Mouse (Mus musculus) MEL (cell line): ENCODE data around the gene Lamb3. TPM values are rescaled to one million over a fixed set of nuclear protein-coding genes. Genes with fewer than 3 reads are reported as not detected.

Source experiments
- DNase-seq: peaks from one replicate; pipeline ENCODE4 v3.0.0; 2011; ENCODE audit warnings: low read depth, low spot score
- H3K27ac ChIP-seq: 2 replicates; pipeline ENCODE4 v1.5.1; 2012; ENCODE audit warnings: low read depth, mild to moderate bottlenecking, control low read depth, low read length, moderate library complexity; ENCODE audit not compliant: control insufficient read depth
- H3K27me3 ChIP-seq, 2 experiments: fragments of 150-350 bp in 1 of 2; sonication (generic) in 1 of 2; 2 replicates each; pipeline ENCODE4 v1.6.1; 2012; ENCODE audit warnings: low read length in 2 of 2, mild to moderate bottlenecking in 2 of 2, improper control_type of control experiment in 1 of 2, moderate library complexity in 1 of 2; ENCODE audit not compliant: insufficient read depth in 2 of 2, control insufficient read depth in 1 of 2
- H3K36me3 ChIP-seq, 2 experiments: 2 replicates each; pipeline ENCODE4 v1.6.1; 2012 to 2014; ENCODE audit warnings: low read length in 2 of 2, improper control_type of control experiment in 1 of 2, inconsistent platforms in 1 of 2, mild to moderate bottlenecking in 1 of 2; ENCODE audit not compliant: insufficient read depth in 2 of 2, control insufficient read depth in 1 of 2
- H3K4me1 ChIP-seq, 2 experiments: fragments of 150-350 bp in 1 of 2; sonication (generic) in 1 of 2; 2 replicates each; pipeline ENCODE4 v1.6.1; 2012; ENCODE audit warnings: low read length in 2 of 2, improper control_type of control experiment in 1 of 2, mild to moderate bottlenecking in 1 of 2; ENCODE audit not compliant: insufficient read depth in 2 of 2, control insufficient read depth in 1 of 2
- H3K4me3 ChIP-seq, 2 experiments: fragments of 150-350 bp in 1 of 2; sonication (generic) in 1 of 2; 2 replicates each; pipeline ENCODE4 v1.5.1; 2012; ENCODE audit warnings: low read depth in 2 of 2, low read length in 2 of 2, mild to moderate bottlenecking in 2 of 2, moderate library complexity in 2 of 2, control low read depth in 1 of 2, improper control_type of control experiment in 1 of 2; ENCODE audit not compliant: control insufficient read depth in 1 of 2, insufficient read depth in 1 of 2
- H3K79me2 ChIP-seq: 2 replicates; pipeline ENCODE4 v1.6.1; 2012; ENCODE audit warnings: mild to moderate bottlenecking, low read length, moderate library complexity; ENCODE audit not compliant: control insufficient read depth, poor library complexity, insufficient read depth
- H3K9ac ChIP-seq: 2 replicates; pipeline ENCODE4 v1.6.1; 2012; ENCODE audit warnings: low read depth, mild to moderate bottlenecking, control low read depth, low read length, moderate library complexity; ENCODE audit not compliant: control insufficient read depth, poor library complexity, severe bottlenecking
- H3K9me3 ChIP-seq: fragments of 150-350 bp; sonication (generic); replicated peaks from 2 replicates; pipeline ENCODE4 v1.6.1; 2012; ENCODE audit warnings: mild to moderate bottlenecking, low read length, improper control_type of control experiment, moderate library complexity; ENCODE audit not compliant: insufficient read depth
- CHD1 ChIP-seq: IDR thresholded peaks from 2 replicates; pipeline ENCODE4 v1.6.1; 2012; ENCODE audit warnings: low read depth, mild to moderate bottlenecking, inconsistent platforms, low read length, improper control_type of control experiment
- CHD2 ChIP-seq: IDR thresholded peaks from 2 replicates; pipeline ENCODE4 v1.6.1; 2011; ENCODE audit warnings: low read length, improper control_type of control experiment
- CTCF ChIP-seq, 3 experiments: IDR thresholded peaks in 2 of 3; conservative IDR thresholded peaks in 1 of 3; 2 replicates each; pipeline ENCODE4 v1.5.1; 2011 to 2012; ENCODE audit warnings: low read length in 3 of 3, low read depth in 2 of 3, mild to moderate bottlenecking in 2 of 3, improper control_type of control experiment in 1 of 3, inconsistent platforms in 1 of 3, mixed read lengths in 1 of 3, moderate library complexity in 1 of 3; ENCODE audit not compliant: control insufficient read depth in 1 of 3, insufficient read depth in 1 of 3, poor library complexity in 1 of 3, severe bottlenecking in 1 of 3
- EP300 ChIP-seq, 2 experiments: IDR thresholded peaks; 2 replicates each; pipeline ENCODE4 v1.6.1; 2011; ENCODE audit warnings: improper control_type of control experiment in 2 of 2, low read length in 2 of 2, low read depth in 1 of 2, mild to moderate bottlenecking in 1 of 2
- HCFC1 ChIP-seq: IDR thresholded peaks from 2 replicates; pipeline ENCODE4 v1.6.1; 2012; ENCODE audit warnings: low read depth, mild to moderate bottlenecking, inconsistent platforms, low read length, improper control_type of control experiment, moderate library complexity
- MAZ ChIP-seq: IDR thresholded peaks from 2 replicates; pipeline ENCODE4 v1.6.1; 2012; ENCODE audit warnings: low read depth, mild to moderate bottlenecking, inconsistent platforms, low read length, improper control_type of control experiment
- MXI1 ChIP-seq: IDR thresholded peaks from 2 replicates; pipeline ENCODE4 v1.6.1; 2011; ENCODE audit warnings: mild to moderate bottlenecking, low read depth, low read length, improper control_type of control experiment
- MYB ChIP-seq: IDR thresholded peaks from 2 replicates; pipeline ENCODE4 v1.6.1; 2011; ENCODE audit warnings: mild to moderate bottlenecking, low read depth, low read length, improper control_type of control experiment
- MYC ChIP-seq: IDR thresholded peaks from 2 replicates; pipeline ENCODE4 v1.6.1; 2011; ENCODE audit warnings: low read depth, mild to moderate bottlenecking, low read length, improper control_type of control experiment, moderate library complexity
- NELFE ChIP-seq: IDR thresholded peaks from 2 replicates; pipeline ENCODE4 v1.6.1; 2011; ENCODE audit warnings: low read depth, low read length, improper control_type of control experiment
- NRF1 ChIP-seq: IDR thresholded peaks from 2 replicates; pipeline ENCODE4 v1.6.1; 2014; ENCODE audit warnings: low read depth, mild to moderate bottlenecking, inconsistent platforms, low read length, improper control_type of control experiment, moderate library complexity; ENCODE audit not compliant: poor library complexity, insufficient read depth, severe bottlenecking
- POLR2AphosphoS2 ChIP-seq: IDR thresholded peaks from 2 replicates; pipeline ENCODE4 v1.6.1; 2011; ENCODE audit warnings: low read length, improper control_type of control experiment
- POLR2AphosphoS5 ChIP-seq: IDR thresholded peaks from 2 replicates; pipeline ENCODE4 v1.6.1; 2012; ENCODE audit warnings: low read depth, borderline replicate concordance, mild to moderate bottlenecking, inconsistent platforms, low read length, moderate library complexity, mixed read lengths
- RAD21 ChIP-seq: IDR thresholded peaks from 2 replicates; pipeline ENCODE4 v1.6.1; 2011; ENCODE audit warnings: mild to moderate bottlenecking, low read depth, low read length, improper control_type of control experiment
- RCOR1 ChIP-seq: IDR thresholded peaks from 2 replicates; pipeline ENCODE4 v1.6.1; 2012; ENCODE audit warnings: low read depth, mild to moderate bottlenecking, inconsistent platforms, low read length, improper control_type of control experiment
- SIN3A ChIP-seq: IDR thresholded peaks from 2 replicates; pipeline ENCODE4 v1.6.1; 2012; ENCODE audit warnings: low read length, improper control_type of control experiment, inconsistent platforms
- SMC3 ChIP-seq: IDR thresholded peaks from 2 replicates; pipeline ENCODE4 v1.6.1; 2011; ENCODE audit warnings: low read depth, low read length, improper control_type of control experiment
- TAL1 ChIP-seq: IDR thresholded peaks from 2 replicates; pipeline ENCODE4 v1.6.1; 2012; ENCODE audit warnings: mild to moderate bottlenecking, inconsistent platforms, low read length, moderate library complexity, mixed read lengths
- TBP ChIP-seq: IDR thresholded peaks from 2 replicates; pipeline ENCODE4 v1.8.0; 2011; ENCODE audit warnings: low read depth, low read length, improper control_type of control experiment
- TCF12 ChIP-seq: IDR thresholded peaks from 2 replicates; pipeline ENCODE4 v1.6.1; 2014; ENCODE audit warnings: low read depth, mild to moderate bottlenecking, inconsistent platforms, low read length, improper control_type of control experiment, moderate library complexity
- USF1 ChIP-seq: IDR thresholded peaks from 2 replicates; pipeline ENCODE4 v1.6.1; 2014; ENCODE audit warnings: low read depth, mild to moderate bottlenecking, inconsistent platforms, low read length, improper control_type of control experiment, moderate library complexity
- USF2 ChIP-seq, 2 experiments: IDR thresholded peaks; 2 replicates each; pipeline ENCODE4 v1.6.1; 2011 to 2012; ENCODE audit warnings: improper control_type of control experiment in 2 of 2, low read length in 2 of 2, borderline replicate concordance in 1 of 2, inconsistent platforms in 1 of 2, low read depth in 1 of 2, mild to moderate bottlenecking in 1 of 2; ENCODE audit not compliant: insufficient read depth in 1 of 2
- ZC3H11A ChIP-seq: IDR thresholded peaks from 2 replicates; pipeline ENCODE4 v1.6.1; 2012; ENCODE audit warnings: low read depth, mild to moderate bottlenecking, inconsistent platforms, low read length, improper control_type of control experiment
- ZKSCAN1 ChIP-seq: IDR thresholded peaks from 2 replicates; pipeline ENCODE4 v1.6.1; 2012; ENCODE audit warnings: low read depth, mild to moderate bottlenecking, inconsistent platforms, low read length, improper control_type of control experiment, moderate library complexity
- ZMIZ1 ChIP-seq: IDR thresholded peaks from 2 replicates; pipeline ENCODE4 v1.6.1; 2012; ENCODE audit warnings: low read depth, mild to moderate bottlenecking, inconsistent platforms, low read length, improper control_type of control experiment, moderate library complexity
- polyA plus RNA-seq, 2 experiments: library from polyadenylated mRNA; stranded (reverse) in 1 of 2; unstranded in 1 of 2; fragments of >175 nt in 1 of 2; fragments of >200 nt in 1 of 2; gene quantifications; 2 replicates each; pipeline versions ENCODE4 v1.2.1 to v1.2.4; 2012; ENCODE audit warnings: low replicate concordance in 2 of 2, low read depth in 1 of 2; ENCODE audit not compliant: insufficient read length in 2 of 2, insufficient read depth in 1 of 2, missing spikeins in 1 of 2
- total RNA-seq: library from RNA; depleted of rRNA; stranded (reverse); fragments of 300-350 nt; gene quantifications from 2 replicates; pipeline ENCODE4 v1.2.3, GENCODE M21; 2012

Gene Lamb3
- total and polyA plus RNA-seq, 3 experiments, result 0.03 to 0.35 TPM; not detected in 1

DNA sequence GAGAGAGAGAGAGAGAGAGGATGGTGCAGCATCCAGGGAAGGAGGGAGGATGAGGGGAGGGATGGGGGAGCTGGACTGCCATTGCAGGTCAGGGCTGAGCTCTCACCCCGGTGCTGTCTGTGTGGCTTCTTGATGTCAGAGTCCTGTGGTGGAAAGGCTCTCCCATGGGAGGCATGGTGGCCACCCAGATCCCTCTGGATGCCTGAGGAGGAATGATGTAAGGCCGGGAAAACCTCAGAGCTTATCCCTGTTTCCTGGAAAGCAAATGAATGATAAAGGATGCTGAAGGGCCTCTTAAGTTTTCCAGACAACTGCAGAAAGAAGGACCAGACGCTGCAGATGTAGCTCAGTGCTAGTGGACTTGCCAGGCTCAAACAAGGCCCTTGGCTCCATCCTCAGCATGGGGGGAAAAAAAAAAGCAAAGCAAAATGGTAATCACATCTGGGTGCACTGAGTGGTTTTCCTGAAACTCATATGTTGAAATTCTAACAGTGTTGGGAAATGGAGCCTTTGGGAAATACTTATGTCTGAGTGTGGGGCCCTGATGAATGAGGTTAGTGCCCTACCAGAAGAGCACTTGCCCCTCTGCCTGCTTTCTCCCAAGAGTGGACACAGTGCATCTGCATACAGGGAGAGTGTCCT is 12.2 kb upstream of the Lamb3 start:
- Histone ChIP-seq H3K79me2 (no peaks in the 10 kb centered on the region), H3K27me3 (no peaks in the 10 kb centered on the region), H3K36me3 (peaks cover 0 to 8% of the 10 kb centered on the region in 2 experiments; a peak in 1 of 4 replicates), H3K9ac (no peak overlapping the region), H3K4me1 (peaks cover 0 to 12% of the 10 kb centered on the region in 2 experiments; a peak in 3 of 4 replicates), H3K4me3 (no peak overlapping the region), H3K9me3 (no peaks in the 10 kb centered on the region), H3K27ac (no peak overlapping the region)
- TF ChIP-seq RAD21, result no peak
- no peak for TF ChIP-seq NELFE
- TF ChIP-seq TAL1, result no peak
- TF ChIP-seq CHD1, result no peak
- no peak for TF ChIP-seq SIN3A
- no peak for TF ChIP-seq TBP
- TF ChIP-seq ZC3H11A, result no peak
- no peak for TF ChIP-seq CTCF (IDR thresholded peaks at IDR 0.05 in 2 of 3, conservative IDR thresholded peaks at IDR 0.05 in 1 of 3; ENCODE audit: control insufficient read depth in 1 of 3, insufficient read depth in 1 of 3, low read depth in 2 of 3, low read length in 3 of 3, poor library complexity in 1 of 3, severe bottlenecking in 1 of 3)
- TF ChIP-seq ZKSCAN1, result no peak
- no peak for TF ChIP-seq CHD2
- TF ChIP-seq USF1, result no peak
- TF ChIP-seq SMC3, result no peak
- no peak for TF ChIP-seq NRF1
- no peak for TF ChIP-seq TCF12
- no peak for TF ChIP-seq POLR2AphosphoS5
- DNase-seq, result no peak

- H3K36me3 ChIP-seq, result peaks cover 0 to 21% of the 10 kb centered on the region in 2 experiments; a peak in 2 of 4 replicates
- H3K4me3 ChIP-seq, result no peak overlapping the region
- no peak overlapping the region for H3K9ac ChIP-seq
- peaks cover 0 to 30% of the 10 kb centered on the region in 2 experiments; a peak in 3 of 4 replicates for H3K4me1 ChIP-seq
- no peak overlapping the region for H3K27ac ChIP-seq
- H3K79me2 ChIP-seq, result no peaks in the 10 kb centered on the region
- H3K9me3 ChIP-seq, result no peaks in the 10 kb centered on the region
- TF ChIP-seq ZC3H11A (no peak), POLR2AphosphoS5 (no peak), ZMIZ1 (no peak), TCF12 (peak; percentile 16; the same call in 1 of the 2 replicates), CHD1 (no peak), ZKSCAN1 (no peak), USF2 (IDR thresholded peaks at IDR 0.05; ENCODE audit: borderline replicate concordance in 1 of 2, insufficient read depth in 1 of 2, low read depth in 1 of 2, low read length in 2 of 2) (no peak), TBP (no peak), MYB (no peak), EP300 (IDR thresholded peaks at IDR 0.05; ENCODE audit: low read depth in 1 of 2, low read length in 2 of 2) (peak in 1 of 2 experiments; percentile 61; a peak in 2 of 4 replicates), CHD2 (no peak), HCFC1 (no peak), NRF1 (no peak), MXI1 (no peak), POLR2AphosphoS2 (no peak), TAL1 (peak; percentile 53), MYC (no peak), RCOR1 (no peak; the same call in 1 of the 2 replicates), USF1 (no peak), MAZ (no peak)
- no peaks in the 10 kb centered on the region for H3K27me3 ChIP-seq
- DNase-seq, result peak; percentile 20
Observed at GRCm38 (mm10) chr1:193197494-193198205, 9.8 kb upstream of the Lamb3 start.
